In the genomic region with DNA sequence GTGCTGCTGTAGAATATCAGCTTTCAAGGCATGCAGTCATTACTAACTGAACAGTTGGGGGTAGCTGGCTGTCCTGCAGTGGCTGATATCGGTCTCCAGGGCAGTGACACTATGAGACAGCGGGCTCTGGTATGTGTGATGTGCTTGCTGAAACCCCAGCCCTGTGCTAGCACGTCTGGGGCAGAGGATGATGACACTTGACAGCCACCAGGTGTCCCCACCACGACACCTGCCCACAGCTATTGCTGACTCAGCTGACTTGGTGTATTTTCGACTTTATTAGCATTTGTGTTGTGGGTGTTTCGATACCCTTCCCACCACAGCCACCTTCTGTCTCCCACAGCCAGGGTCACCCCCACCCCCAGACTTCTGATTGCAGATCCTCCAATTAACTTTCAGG, we compare ENCODE assay signal across 8 mouse cellular contexts. TPM values are rescaled to one million over a fixed set of nuclear protein-coding genes. Genes with fewer than 3 reads are reported as not detected.
A peak's percentile ranks its signal among the peaks of the same experiment; 100 is the strongest.
DNase-seq lines count a peak whose midpoint lies in the region; ATAC-seq and TF ChIP-seq lines count a peak whose summit lies in the region.

No protein-coding gene starts in this region.

- peak; percentile 72 for TF ChIP-seq CTCF in heart, postnatal 0 days (IDR thresholded peaks at IDR 0.05; ENCODE audit: low read depth)
- TF ChIP-seq CTCF in stomach, postnatal 0 days (IDR thresholded peaks at IDR 0.05; ENCODE audit: low read depth) = peak; percentile 77

- intact Hi-C loops in left cerebral cortex, postnatal 14 days (cut with DNase I) = no loop called here

- H3K27me3 ChIP-seq in heart, postnatal 0 days (ENCODE audit: control insufficient read depth, insufficient read depth, low read length) = 0 out of 2 replicates have a peak, but pooled peaks cover 9% of the 10 kb centered on the region
- H3K27me3 ChIP-seq in heart, embryonic 11.5 days (ENCODE audit: control insufficient read depth, insufficient read depth, low read length) = peaks cover 29% of the 10 kb centered on the region
- H3K27me3 ChIP-seq in intestine, embryonic 14.5 days (replicated peaks; ENCODE audit: control insufficient read depth, insufficient read depth, low read length) = no peaks in the 10 kb centered on the region; the same call in 1 of the 2 replicates
- no peaks in the 10 kb centered on the region for H3K27me3 ChIP-seq in stomach, postnatal 0 days (ENCODE audit: control insufficient read depth, insufficient read depth, low read length)

- H3K4me3 ChIP-seq in heart, postnatal 0 days (ENCODE audit: low read depth, low read length) = no peak overlapping the region
- no peak overlapping the region for H3K4me3 ChIP-seq in heart, embryonic 11.5 days (ENCODE audit: low read depth, low read length)
- no peak overlapping the region for H3K4me3 ChIP-seq in intestine, embryonic 14.5 days (ENCODE audit: low read depth, low read length)
- H3K4me3 ChIP-seq in stomach, postnatal 0 days (ENCODE audit: low read depth, low read length) = no peak overlapping the region

- H3K9ac ChIP-seq in heart, postnatal 0 days (replicated peaks; ENCODE audit: low read depth, low read length) = no peak overlapping the region
- H3K9ac ChIP-seq in heart, embryonic 11.5 days (ENCODE audit: low read depth, low read length) = no peak overlapping the region
- H3K9ac ChIP-seq in intestine, embryonic 14.5 days (ENCODE audit: low read length) = no peak overlapping the region
- H3K9ac ChIP-seq in stomach, postnatal 0 days (ENCODE audit: low read length) = no peak overlapping the region

- no peak for TF ChIP-seq EP300 in heart, postnatal 0 days (IDR thresholded peaks at IDR 0.05; ENCODE audit: low read depth)
- no peak for TF ChIP-seq EP300 in stomach, postnatal 0 days (optimal IDR thresholded peaks at IDR 0.05)

- H3K4me1 ChIP-seq in heart, postnatal 0 days (ENCODE audit: control insufficient read depth, insufficient read depth) = no peaks in the 10 kb centered on the region
- no peaks in the 10 kb centered on the region for H3K4me1 ChIP-seq in heart, embryonic 11.5 days (ENCODE audit: control insufficient read depth, insufficient read depth, low read length)
- no peaks in the 10 kb centered on the region for H3K4me1 ChIP-seq in intestine, embryonic 14.5 days (replicated peaks; ENCODE audit: control insufficient read depth, insufficient read depth, low read length)
- H3K4me1 ChIP-seq in stomach, postnatal 0 days (replicated peaks; ENCODE audit: control insufficient read depth, insufficient read depth) = no peaks in the 10 kb centered on the region

- H3K4me2 ChIP-seq in heart, postnatal 0 days (ENCODE audit: low read depth, low read length) = no peak overlapping the region
- no peak overlapping the region for H3K4me2 ChIP-seq in heart, embryonic 11.5 days
- no peak overlapping the region for H3K4me2 ChIP-seq in intestine, embryonic 14.5 days (ENCODE audit: low read length)
- H3K4me2 ChIP-seq in stomach, postnatal 0 days (replicated peaks; ENCODE audit: low read depth) = no peak overlapping the region

- H3K36me3 ChIP-seq in heart, postnatal 0 days (replicated peaks; ENCODE audit: control insufficient read depth, insufficient read depth, low read length) = no peaks in the 10 kb centered on the region
- no peaks in the 10 kb centered on the region for H3K36me3 ChIP-seq in heart, embryonic 11.5 days (ENCODE audit: control insufficient read depth, insufficient read depth, low read length)
- H3K36me3 ChIP-seq in intestine, embryonic 14.5 days (ENCODE audit: control insufficient read depth, insufficient read depth, low read length) = no peaks in the 10 kb centered on the region
- no peaks in the 10 kb centered on the region for H3K36me3 ChIP-seq in stomach, postnatal 0 days (ENCODE audit: control insufficient read depth, insufficient read depth, low read length)

- no peak overlapping the region for H3K27ac ChIP-seq in heart, postnatal 0 days (ENCODE audit: low read depth)
- no peak overlapping the region for H3K27ac ChIP-seq in heart, embryonic 11.5 days (ENCODE audit: low read depth, low read length)
- no peak overlapping the region for H3K27ac ChIP-seq in intestine, embryonic 14.5 days (ENCODE audit: low read depth)
- H3K27ac ChIP-seq in stomach, postnatal 0 days (replicated peaks) = no peak overlapping the region

- H3K9me3 ChIP-seq in heart, postnatal 0 days (replicated peaks; ENCODE audit: control insufficient read depth, low read length) = no peaks in the 10 kb centered on the region
- no peaks in the 10 kb centered on the region for H3K9me3 ChIP-seq in heart, embryonic 11.5 days (replicated peaks; ENCODE audit: control insufficient read depth, low read length)
- H3K9me3 ChIP-seq in intestine, embryonic 14.5 days (ENCODE audit: control insufficient read depth, low read length) = no peaks in the 10 kb centered on the region
- no peaks in the 10 kb centered on the region for H3K9me3 ChIP-seq in stomach, postnatal 0 days (ENCODE audit: control insufficient read depth, low read length)

- peak; percentile 76 for ATAC-seq in heart, postnatal 0 days (ENCODE audit: insufficient read depth, low read depth)
- no peak for ATAC-seq in heart, embryonic 11.5 days (replicated peaks; ENCODE audit: insufficient number of reproducible peaks, low FRiP score, low TSS enrichment)
- ATAC-seq in intestine, embryonic 14.5 days (replicated peaks; ENCODE audit: low FRiP score, low TSS enrichment, low read depth) = peak; percentile 63; the same call in 1 of the 2 replicates
- ATAC-seq in stomach, postnatal 0 days (ENCODE audit: low FRiP score, low TSS enrichment) = peak; percentile 63; the same call in 1 of the 2 replicates

- DNase-seq in heart, postnatal 0 days (ENCODE audit: low spot score) = no peak
- peak; percentile 79 for DNase-seq in ES-CJ7 (ENCODE audit: low read depth, low spot score)
- DNase-seq in cerebellum, postnatal 14 days = peak; percentile 60 to 65
- no peak for DNase-seq in intestine, embryonic 14.5 days (ENCODE audit: low spot score)
- DNase-seq in lung, postnatal 25 days (ENCODE audit: low spot score) = peak; percentile 18
- DNase-seq in stomach, postnatal 0 days (ENCODE audit: low spot score) = peak; percentile 41
- DNase-seq in left cerebral cortex, postnatal 14 days (ENCODE audit: low spot score in 2 of 2) = no peak

- WGBS in heart, postnatal 0 days = 9% methylated on average over 6 of the region's 6 CpGs
- WGBS in heart, embryonic 11.5 days (ENCODE audit: insufficient replicate concordance) = 15% methylated on average over 6 of the region's 6 CpGs
- WGBS in intestine, embryonic 14.5 days = 12% methylated on average over 6 of the region's 6 CpGs
- WGBS in stomach, postnatal 0 days = 16% methylated on average over 6 of the region's 6 CpGs

RNA-seq across cellular contexts. Expression of a gene that starts 16.2 kb away (rescaled TPM):
- 0.35 TPM in 1 of 2 replicates, not detected in the other for total RNA-seq in heart, postnatal 0 days (2014; rRNA removed; ENCODE audit: low replicate concordance)
- 0.10 and 0.12 TPM in 2 replicates for polyA plus RNA-seq in heart, postnatal 0 days (2015; fragmentation: Nextera tagmentation; extraction: Ambion mirVana)
- 0.11 and 0.16 TPM in 2 replicates for polyA plus RNA-seq in heart, embryonic 11.5 days (2014; fragmentation: Nextera tagmentation; extraction: Ambion mirVana)
- polyA plus RNA-seq in intestine, embryonic 14.5 days (2014; fragmentation: Nextera tagmentation; extraction: Ambion mirVana) = 1.9 TPM in 2 replicates
- 0.17 and 0.27 TPM in 2 replicates for polyA plus RNA-seq in stomach, postnatal 0 days (2015; fragmentation: Nextera tagmentation; extraction: Ambion mirVana)
- 100 to 1,000 TPM; 342 to 344 TPM for total RNA-seq in left cerebral cortex, postnatal 14 days (2021)

RNA-seq across cellular contexts. Expression of a gene that starts 21.2 kb away (rescaled TPM):
- not detected in 2 replicates for total RNA-seq in heart, postnatal 0 days (2014; rRNA removed; ENCODE audit: low replicate concordance)
- not detected in 2 replicates for polyA plus RNA-seq in heart, postnatal 0 days (2015; fragmentation: Nextera tagmentation; extraction: Ambion mirVana)
- polyA plus RNA-seq in heart, embryonic 11.5 days (2014; fragmentation: Nextera tagmentation; extraction: Ambion mirVana) = 0.18 and 0.31 TPM in 2 replicates
- polyA plus RNA-seq in intestine, embryonic 14.5 days (2014; fragmentation: Nextera tagmentation; extraction: Ambion mirVana) = not detected in 2 replicates
- polyA plus RNA-seq in stomach, postnatal 0 days (2015; fragmentation: Nextera tagmentation; extraction: Ambion mirVana) = 0.02 and 0.10 TPM in 2 replicates
- total RNA-seq in left cerebral cortex, postnatal 14 days (2021) = 10 to 100 TPM; 17.9 to 20.9 TPM

RNA-seq across cellular contexts. Expression of a gene that starts 26.6 kb away (rescaled TPM):
- total RNA-seq in heart, postnatal 0 days (2014; rRNA removed; ENCODE audit: low replicate concordance) = 2.9 and 10.3 TPM in 2 replicates
- 29.2 and 32.5 TPM in 2 replicates for polyA plus RNA-seq in heart, postnatal 0 days (2015; fragmentation: Nextera tagmentation; extraction: Ambion mirVana)
- 17.0 and 23.4 TPM in 2 replicates for polyA plus RNA-seq in heart, embryonic 11.5 days (2014; fragmentation: Nextera tagmentation; extraction: Ambion mirVana)
- polyA plus RNA-seq in intestine, embryonic 14.5 days (2014; fragmentation: Nextera tagmentation; extraction: Ambion mirVana) = 29.5 and 29.9 TPM in 2 replicates
- 31.9 and 33.6 TPM in 2 replicates for polyA plus RNA-seq in stomach, postnatal 0 days (2015; fragmentation: Nextera tagmentation; extraction: Ambion mirVana)
- total RNA-seq in left cerebral cortex, postnatal 14 days (2021) = 10 to 100 TPM; 25.5 to 28.1 TPM

RNA-seq across cellular contexts. Expression of a gene that starts 31.8 kb away (rescaled TPM):
- total RNA-seq in heart, postnatal 0 days (2014; rRNA removed; ENCODE audit: low replicate concordance) = 2.1 TPM in 1 of 2 replicates, not detected in the other
- polyA plus RNA-seq in heart, postnatal 0 days (2015; fragmentation: Nextera tagmentation; extraction: Ambion mirVana) = 1.0 and 1.3 TPM in 2 replicates
- 1.6 and 2.1 TPM in 2 replicates for polyA plus RNA-seq in heart, embryonic 11.5 days (2014; fragmentation: Nextera tagmentation; extraction: Ambion mirVana)
- 1.9 and 3.0 TPM in 2 replicates for polyA plus RNA-seq in intestine, embryonic 14.5 days (2014; fragmentation: Nextera tagmentation; extraction: Ambion mirVana)
- polyA plus RNA-seq in stomach, postnatal 0 days (2015; fragmentation: Nextera tagmentation; extraction: Ambion mirVana) = 1.0 and 1.5 TPM in 2 replicates
- 1 to 10 TPM; 1.7 to 2.4 TPM for total RNA-seq in left cerebral cortex, postnatal 14 days (2021)

RNA-seq across cellular contexts. Expression of a gene that starts 34.4 kb away (rescaled TPM):
- total RNA-seq in heart, postnatal 0 days (2014; rRNA removed; ENCODE audit: low replicate concordance) = 29.4 and 48.4 TPM in 2 replicates
- 22.5 and 23.9 TPM in 2 replicates for polyA plus RNA-seq in heart, postnatal 0 days (2015; fragmentation: Nextera tagmentation; extraction: Ambion mirVana)
- 13.2 and 15.1 TPM in 2 replicates for polyA plus RNA-seq in heart, embryonic 11.5 days (2014; fragmentation: Nextera tagmentation; extraction: Ambion mirVana)
- 11.6 and 15.1 TPM in 2 replicates for polyA plus RNA-seq in intestine, embryonic 14.5 days (2014; fragmentation: Nextera tagmentation; extraction: Ambion mirVana)
- polyA plus RNA-seq in stomach, postnatal 0 days (2015; fragmentation: Nextera tagmentation; extraction: Ambion mirVana) = 8.9 and 9.8 TPM in 2 replicates
- total RNA-seq in left cerebral cortex, postnatal 14 days (2021) = 1 to 10 TPM; 9.2 to 9.6 TPM

Comparison
In these comparisons a context has a peak if more than half of its experiments do, and no peak if none do; other contexts are left out.
1. DNase-seq: peak in ES-CJ7 (single experiment), cerebellum, postnatal 14 days (2 of 2), lung, postnatal 25 days (single experiment) and stomach, postnatal 0 days (single experiment); none in heart, postnatal 0 days (single experiment), intestine, embryonic 14.5 days (single experiment) and left cerebral cortex, postnatal 14 days (0 of 2).